Mouse (Mus musculus): Measurements from ENCODE around the gene Ydjc. TPM values are rescaled to one million over a fixed set of nuclear protein-coding genes. Genes with fewer than 3 reads are reported as not detected.
"Not testable (repeated sequence)": the region's sequence is repeated elsewhere in the genome, so short reads cannot be mapped to it uniquely, and the experiment has no call there.

Ydjc gene
- polyA plus RNA-seq, 1 experiment from 2014 or later = 12.8 TPM

- Histone ChIP-seq H3K9ac (peak overlapping the region; percentile 75), H3K4me3 (peak overlapping the region; percentile 70), H3K4me2 (peak overlapping the region; percentile 96), H3K4me1 (peaks cover 20% of the 10 kb centered on the region), H3K27ac (peak overlapping the region; percentile 70), H3K36me3 (ENCODE audit: poor library complexity, severe bottlenecking) (no peaks in the 10 kb centered on the region), H3K9me3 (replicated peaks) (no peaks in the 10 kb centered on the region), H3K27me3 (no peaks in the 10 kb centered on the region)
- 4% methylated on average over 43 of the region's 43 CpGs for WGBS
- no peak for ATAC-seq
Measured at GRCm38 (mm10) chr16:17131191-17132088, 13.0 kb upstream of the Ydjc start.

GRCm38 (mm10) chr16:17132089-17132905 lies 12.1 kb upstream of the Ydjc start, which contains the start of gene Sdf2l1:
TSS of gene Sdf2l1 (minus strand) at chr16:17132383.
- ATAC-seq = peak; percentile 99
- under 1% methylated on average over 47 of the region's 47 CpGs for WGBS
- peaks cover 20% of the 10 kb centered on the region for H3K4me1 ChIP-seq
- H3K4me3 ChIP-seq = peak within 1 kb of the TSS; percentile 70
- H3K4me2 ChIP-seq = peak within 1 kb of the TSS; percentile 96
- no peaks in the 10 kb centered on the region for H3K27me3 ChIP-seq
- no peaks in the 10 kb centered on the region for H3K36me3 ChIP-seq (ENCODE audit: poor library complexity, severe bottlenecking)
- H3K27ac ChIP-seq = peak within 1 kb of the TSS; percentile 70
- no peaks in the 10 kb centered on the region for H3K9me3 ChIP-seq (replicated peaks)
- peak within 1 kb of the TSS; percentile 75 for H3K9ac ChIP-seq

- H3K27ac ChIP-seq = no peak overlapping the region
- H3K4me2 ChIP-seq = peak overlapping the region; percentile 96
- peak overlapping the region; percentile 70 for H3K4me3 ChIP-seq
- ATAC-seq = no peak
- WGBS = 25% methylated on average over 7 of the region's 7 CpGs
- H3K9ac ChIP-seq = peak overlapping the region; percentile 75
- no peaks in the 10 kb centered on the region for H3K9me3 ChIP-seq (replicated peaks)
- H3K27me3 ChIP-seq = no peaks in the 10 kb centered on the region
- peaks cover 20% of the 10 kb centered on the region for H3K4me1 ChIP-seq
- no peaks in the 10 kb centered on the region for H3K36me3 ChIP-seq (ENCODE audit: poor library complexity, severe bottlenecking)
Measured at GRCm38 (mm10) chr16:17132906-17133200, 11.6 kb upstream of the Ydjc start.

GRCm38 (mm10) chr16:17137355-17137754 lies 7.1 kb upstream of the Ydjc start:
- Histone ChIP-seq H3K9me3 (replicated peaks) (no peaks in the 10 kb centered on the region), H3K27ac (no peak overlapping the region), H3K4me2 (no peak overlapping the region), H3K9ac (no peak overlapping the region), H3K4me3 (no peak overlapping the region), H3K4me1 (peaks cover 6% of the 10 kb centered on the region), H3K36me3 (ENCODE audit: poor library complexity, severe bottlenecking) (no peaks in the 10 kb centered on the region), H3K27me3 (no peaks in the 10 kb centered on the region)
- ATAC-seq = no peak
- WGBS = 90% methylated on average over 15 of the region's 15 CpGs

GRCm38 (mm10) chr16:17146772-17147235 lies 2.4 kb downstream of the Ydjc start, which contains the start of gene Ccdc116:
TSS of gene Ccdc116 (minus strand) at chr16:17147229.
- Histone ChIP-seq H3K9ac (peak within 1 kb of the TSS; percentile 68), H3K4me2 (peak within 1 kb of the TSS; percentile 96), H3K4me3 (peak within 1 kb of the TSS; percentile 61), H3K27me3 (peaks cover 15% of the 10 kb centered on the region; the same call in 1 of the 2 replicates), H3K4me1 (peaks cover 16% of the 10 kb centered on the region), H3K36me3 (ENCODE audit: poor library complexity, severe bottlenecking) (peaks cover 6% of the 10 kb centered on the region), H3K9me3 (replicated peaks) (no peaks in the 10 kb centered on the region), H3K27ac (no peak within 1 kb of the TSS)
- ATAC-seq = peak; percentile 89
- WGBS = under 1% methylated on average over 34 of the region's 34 CpGs

- Histone ChIP-seq H3K9me3 (replicated peaks) (no peaks in the 10 kb centered on the region), H3K36me3 (ENCODE audit: poor library complexity, severe bottlenecking) (peaks cover 13% of the 10 kb centered on the region), H3K4me1 (peaks cover 16% of the 10 kb centered on the region), H3K27me3 (peaks cover 15% of the 10 kb centered on the region; the same call in 1 of the 2 replicates), H3K4me2 (peak overlapping the region; percentile 96), H3K27ac (no peak overlapping the region), H3K9ac (peak overlapping the region; percentile 68), H3K4me3 (peak overlapping the region; percentile 61)
- 1% methylated on average over 41 of the region's 41 CpGs for WGBS
- peak; percentile 39 for ATAC-seq
Measured at GRCm38 (mm10) chr16:17147391-17147929, 3.0 kb downstream of the Ydjc start.

- 5% methylated on average over 16 of the region's 16 CpGs for WGBS
- H3K4me2 ChIP-seq = peak overlapping the region; percentile 96
- no peak overlapping the region for H3K27ac ChIP-seq
- H3K4me3 ChIP-seq = peak overlapping the region; percentile 61
- ATAC-seq = peak; percentile 25
- peaks cover 16% of the 10 kb centered on the region for H3K4me1 ChIP-seq
- no peaks in the 10 kb centered on the region for H3K9me3 ChIP-seq (replicated peaks)
- no peak overlapping the region for H3K9ac ChIP-seq
- peaks cover 19% of the 10 kb centered on the region for H3K36me3 ChIP-seq (ENCODE audit: poor library complexity, severe bottlenecking)
- H3K27me3 ChIP-seq = peaks cover 15% of the 10 kb centered on the region; the same call in 1 of the 2 replicates
Measured at GRCm38 (mm10) chr16:17148084-17148483, 3.7 kb downstream of the Ydjc start.

- Histone ChIP-seq H3K36me3 (ENCODE audit: poor library complexity, severe bottlenecking) (peaks cover 36% of the 10 kb centered on the region), H3K9ac (no peak overlapping the region), H3K27me3 (peaks cover 15% of the 10 kb centered on the region; the same call in 1 of the 2 replicates), H3K4me2 (no peak overlapping the region), H3K4me3 (no peak overlapping the region), H3K9me3 (replicated peaks) (no peaks in the 10 kb centered on the region), H3K4me1 (peaks cover 16% of the 10 kb centered on the region), H3K27ac (no peak overlapping the region)
- WGBS = 89% methylated on average over 7 of the region's 7 CpGs
- ATAC-seq = no peak
Measured at GRCm38 (mm10) chr16:17150520-17151258, 6.3 kb downstream of the Ydjc start.

- peaks cover 15% of the 10 kb centered on the region; the same call in 1 of the 2 replicates for H3K27me3 ChIP-seq
- no peak for ATAC-seq
- H3K27ac ChIP-seq = no peak overlapping the region
- H3K4me2 ChIP-seq = no peak overlapping the region
- H3K4me3 ChIP-seq = no peak overlapping the region
- 95% methylated on average over 4 of the region's 4 CpGs for WGBS
- no peaks in the 10 kb centered on the region for H3K9me3 ChIP-seq (replicated peaks)
- H3K9ac ChIP-seq = no peak overlapping the region
- H3K36me3 ChIP-seq (ENCODE audit: poor library complexity, severe bottlenecking) = peaks cover 43% of the 10 kb centered on the region
- peaks cover 16% of the 10 kb centered on the region for H3K4me1 ChIP-seq
Measured at GRCm38 (mm10) chr16:17151874-17152273, 7.5 kb downstream of the Ydjc start.

- Histone ChIP-seq H3K27ac (no peak overlapping the region), H3K4me2 (no peak overlapping the region), H3K9me3 (replicated peaks) (no peaks in the 10 kb centered on the region), H3K4me3 (no peak overlapping the region), H3K9ac (no peak overlapping the region), H3K27me3 (no peaks in the 10 kb centered on the region), H3K4me1 (no peaks in the 10 kb centered on the region), H3K36me3 (ENCODE audit: poor library complexity, severe bottlenecking) (peaks cover 62% of the 10 kb centered on the region)
- 97% methylated on average over 2 of the region's 2 CpGs for WGBS
- no peak for ATAC-seq
Measured at GRCm38 (mm10) chr16:17154346-17154745, 9.9 kb downstream of the Ydjc start.

GRCm38 (mm10) chr16:17165478-17165877 lies 21.1 kb downstream of the Ydjc start:
- H3K9ac ChIP-seq; H3K4me1 ChIP-seq; ATAC-seq; H3K9me3 ChIP-seq (replicated peaks); H3K27me3 ChIP-seq; H3K27ac ChIP-seq; H3K4me2 ChIP-seq; H3K4me3 ChIP-seq: not testable (repeated sequence)
- WGBS = 94% methylated on average over 1 of the region's 1 CpGs
- peaks cover 50% of the 10 kb centered on the region for H3K36me3 ChIP-seq (ENCODE audit: poor library complexity, severe bottlenecking)
